Mouse (Mus musculus): ENCODE data around the gene Tm2d3.

The Tm2d3 gene

GRCm38 (mm10) chr7:65702076-65702475 lies 11.1 kb downstream of the Tm2d3 start:
- in situ Hi-C loops (cut with MboI, MseI): loop anchor here (5.0 kb wide), 1 partner anchor 350 kb away; no protein-coding TSS in a partner anchor

GRCm38 (mm10) chr7:65704818-65705242 lies 13.9 kb downstream of the Tm2d3 start:
- in situ Hi-C loops (cut with MboI, MseI): loop anchor here (5.0 kb wide), 1 partner anchor 347 kb away; no protein-coding TSS in a partner anchor

GRCm38 (mm10) chr7:65708506-65708905 lies 17.5 kb downstream of the Tm2d3 start:
- in situ Hi-C loops (cut with MboI, MseI): no loop called here

GRCm38 (mm10) chr7:65710301-65710700 lies 19.3 kb downstream of the Tm2d3 start:
- in situ Hi-C loops (cut with MboI, MseI): no loop called here

- in situ Hi-C loops (cut with MboI, MseI): no loop called here
These were observed 22.8 kb downstream of the Tm2d3 start for GRCm38 (mm10) chr7:65713782-65714181.

- in situ Hi-C loops (cut with MboI, MseI): no loop called here
These were observed 23.3 kb downstream of the Tm2d3 start for GRCm38 (mm10) chr7:65714304-65714703.

- in situ Hi-C loops (cut with MboI, MseI): no loop called here
These were observed 43.1 kb downstream of the Tm2d3 start for GRCm38 (mm10) chr7:65734024-65734423.

- in situ Hi-C loops (cut with MboI, MseI): no loop called here
These were observed 44.3 kb downstream of the Tm2d3 start for GRCm38 (mm10) chr7:65735261-65735660.

GRCm38 (mm10) chr7:65737286-65738040 lies 46.5 kb downstream of the Tm2d3 start:
- in situ Hi-C loops (cut with MboI, MseI): no loop called here

- in situ Hi-C loops (cut with MboI, MseI): loop anchor here (10.0 kb wide), 2 partner anchors 628 to 1018 kb away; no protein-coding TSS in a partner anchor
These were observed 51.9 kb downstream of the Tm2d3 start for GRCm38 (mm10) chr7:65742857-65743256.

- in situ Hi-C loops (cut with MboI, MseI): loop anchor here (5.0 to 10.0 kb wide), 3 partner anchors 91 to 1023 kb away; no protein-coding TSS in a partner anchor
These were observed 57.3 kb downstream of the Tm2d3 start for GRCm38 (mm10) chr7:65747990-65748955.
